12 mouse cellular contexts compared by ENCODE assay signal in genomic region chr13:70192101-70193025, GRCm38 (mm10).
A peak's percentile ranks its signal among the peaks of the same experiment; 100 is the strongest.
DNase-seq lines count a peak whose midpoint lies in the region; ATAC-seq and TF ChIP-seq lines count a peak whose summit lies in the region.
"Had no signal": no experiment of that assay in that cellular context is flagged by ENCODE, and none has a peak within 500 bp of the region (broad histone marks: within the 10 kb centered on the region; RNA-seq: fewer than 3 reads in every experiment).

No protein-coding gene starts in this region.

- no peaks in the 10 kb centered on the region for H3K27me3 ChIP-seq in intestine, postnatal 0 days (replicated peaks; ENCODE audit: control insufficient read depth, insufficient read depth, low read length)
- no peaks in the 10 kb centered on the region for H3K27me3 ChIP-seq in intestine, embryonic 16.5 days (replicated peaks; ENCODE audit: control insufficient read depth, insufficient read depth, low read length)
- H3K27me3 ChIP-seq in hindbrain, postnatal 0 days (ENCODE audit: insufficient read depth, low read length), result no peaks in the 10 kb centered on the region
- H3K27me3 ChIP-seq in midbrain, postnatal 0 days (ENCODE audit: insufficient read depth, low read length), result no peaks in the 10 kb centered on the region
- no peaks in the 10 kb centered on the region for H3K27me3 ChIP-seq in lung, postnatal 0 days (replicated peaks; ENCODE audit: insufficient read depth, low read length)
- H3K27me3 ChIP-seq: CH12.LX; limb, embryonic 12.5 days had no signal

- no peaks in the 10 kb centered on the region for H3K4me1 ChIP-seq in intestine, postnatal 0 days (replicated peaks; ENCODE audit: control insufficient read depth, insufficient read depth, low read length)
- H3K4me1 ChIP-seq in intestine, embryonic 16.5 days (ENCODE audit: control insufficient read depth, insufficient read depth, low read length), result no peaks in the 10 kb centered on the region
- H3K4me1 ChIP-seq in hindbrain, postnatal 0 days (ENCODE audit: insufficient read depth, low read length), result no peaks in the 10 kb centered on the region
- no peaks in the 10 kb centered on the region for H3K4me1 ChIP-seq in midbrain, postnatal 0 days (ENCODE audit: insufficient read depth, low read length)
- no peaks in the 10 kb centered on the region for H3K4me1 ChIP-seq in lung, postnatal 0 days (ENCODE audit: insufficient read depth, low read depth, low read length)

- H3K9me3 ChIP-seq in intestine, postnatal 0 days (ENCODE audit: control insufficient read depth), result no peaks in the 10 kb centered on the region
- H3K9me3 ChIP-seq in intestine, embryonic 16.5 days (ENCODE audit: control insufficient read depth, low read length), result no peaks in the 10 kb centered on the region
- H3K9me3 ChIP-seq in hindbrain, postnatal 0 days (ENCODE audit: low read length), result no peaks in the 10 kb centered on the region
- H3K9me3 ChIP-seq in midbrain, postnatal 0 days (ENCODE audit: low read length), result no peaks in the 10 kb centered on the region
- H3K9me3 ChIP-seq in lung, postnatal 0 days (ENCODE audit: low read length), result no peaks in the 10 kb centered on the region
- H3K9me3 ChIP-seq: limb, embryonic 12.5 days had no signal

- 81% methylated on average over 13 of the region's 13 CpGs for WGBS in intestine, postnatal 0 days
- WGBS in intestine, embryonic 16.5 days, result 81% methylated on average over 13 of the region's 13 CpGs
- 59% methylated on average over 13 of the region's 13 CpGs for WGBS in hindbrain, postnatal 0 days
- 79% methylated on average over 13 of the region's 13 CpGs for WGBS in midbrain, postnatal 0 days
- WGBS in lung, postnatal 0 days, result 73% methylated on average over 13 of the region's 13 CpGs

- H3K36me3 ChIP-seq in intestine, postnatal 0 days (ENCODE audit: control insufficient read depth, insufficient read depth), result no peaks in the 10 kb centered on the region
- no peaks in the 10 kb centered on the region for H3K36me3 ChIP-seq in intestine, embryonic 16.5 days (ENCODE audit: control insufficient read depth, insufficient read depth, low read length)
- H3K36me3 ChIP-seq in hindbrain, postnatal 0 days (ENCODE audit: insufficient read depth, low read length), result no peaks in the 10 kb centered on the region
- H3K36me3 ChIP-seq in midbrain, postnatal 0 days (ENCODE audit: insufficient read depth, low read length), result no peaks in the 10 kb centered on the region
- H3K36me3 ChIP-seq in lung, postnatal 0 days (ENCODE audit: insufficient read depth, low read length), result no peaks in the 10 kb centered on the region
- H3K36me3 ChIP-seq: limb, embryonic 12.5 days had no signal

- TF ChIP-seq CTCF in intestine, postnatal 0 days (IDR thresholded peaks at IDR 0.05; ENCODE audit: low read depth), result peak; percentile 20; the same call in 1 of the 2 replicates
- peak; percentile 47 for TF ChIP-seq CTCF in hindbrain, postnatal 0 days (IDR thresholded peaks at IDR 0.05; ENCODE audit: low read depth)
- TF ChIP-seq CTCF in midbrain, postnatal 0 days (IDR thresholded peaks at IDR 0.05), result peak; percentile 32; the same call in 1 of the 2 replicates
- no peak for TF ChIP-seq CTCF in lung, postnatal 0 days (IDR thresholded peaks at IDR 0.05)

- TF ChIP-seq EP300 in lung, postnatal 0 days (IDR thresholded peaks at IDR 0.05), result no peak

- ATAC-seq in intestine, postnatal 0 days, result no peak
- ATAC-seq in intestine, embryonic 16.5 days, result no peak
- ATAC-seq in hindbrain, postnatal 0 days, result 0 out of 2 replicates have a peak, but pooled peaks have one; percentile 51
- peak; percentile 34; the same call in 1 of the 2 replicates for ATAC-seq in midbrain, postnatal 0 days (ENCODE audit: low FRiP score)
- ATAC-seq in erythroid progenitor cell, adult 5-6 weeks (replicated peaks; ENCODE audit: low FRiP score, poor library complexity, severe bottlenecking), result no peak
- no peak for ATAC-seq in lung, postnatal 0 days

- DNase-seq in brain, adult 2 months (ENCODE audit: low read depth, low spot score), result peak; percentile 83
- peak; percentile 61 for DNase-seq in hindbrain, postnatal 0 days (ENCODE audit: low spot score)
- DNase-seq in midbrain, postnatal 0 days (ENCODE audit: low spot score), result peak; percentile 69
- no peak for DNase-seq in adrenal gland, adult 2 months
- no peak for DNase-seq in lung, postnatal 0 days (ENCODE audit: low spot score)
- DNase-seq: adrenal gland, adult 8-10 months; lung, postnatal 4 days had no signal

- H3K27ac ChIP-seq in intestine, postnatal 0 days (ENCODE audit: low read depth, low read length), result no peak overlapping the region
- no peak overlapping the region for H3K27ac ChIP-seq in intestine, embryonic 16.5 days (ENCODE audit: low read length)
- H3K27ac ChIP-seq in hindbrain, postnatal 0 days, result no peak overlapping the region
- H3K27ac ChIP-seq in midbrain, postnatal 0 days (ENCODE audit: low read depth, low read length), result no peak overlapping the region
- no peak overlapping the region for H3K27ac ChIP-seq in lung, postnatal 0 days (ENCODE audit: low read length)
- H3K27ac ChIP-seq: limb, embryonic 12.5 days had no signal

- H3K4me2 ChIP-seq in intestine, postnatal 0 days (replicated peaks; ENCODE audit: low read depth), result no peak overlapping the region
- H3K4me2 ChIP-seq in intestine, embryonic 16.5 days (ENCODE audit: low read depth, low read length), result no peak overlapping the region
- H3K4me2 ChIP-seq in hindbrain, postnatal 0 days (ENCODE audit: low read depth, low read length), result no peak overlapping the region
- H3K4me2 ChIP-seq in midbrain, postnatal 0 days (ENCODE audit: low read depth, low read length, poor library complexity, severe bottlenecking), result no peak overlapping the region
- H3K4me2 ChIP-seq in lung, postnatal 0 days (replicated peaks; ENCODE audit: low read depth, low read length), result no peak overlapping the region
- H3K4me2 ChIP-seq: limb, embryonic 12.5 days had no signal

- H3K4me3 ChIP-seq in intestine, postnatal 0 days (ENCODE audit: low read depth, low read length), result no peak overlapping the region
- no peak overlapping the region for H3K4me3 ChIP-seq in intestine, embryonic 16.5 days (ENCODE audit: low read length)
- H3K4me3 ChIP-seq in hindbrain, postnatal 0 days (ENCODE audit: low read length), result no peak overlapping the region
- no peak overlapping the region for H3K4me3 ChIP-seq in midbrain, postnatal 0 days (ENCODE audit: low read depth, low read length)
- H3K4me3 ChIP-seq in lung, postnatal 0 days (ENCODE audit: low read depth, low read length), result no peak overlapping the region
- H3K4me3 ChIP-seq: limb, embryonic 12.5 days had no signal

- H3K9ac ChIP-seq in intestine, postnatal 0 days (ENCODE audit: low read depth, low read length), result no peak overlapping the region
- no peak overlapping the region for H3K9ac ChIP-seq in intestine, embryonic 16.5 days (ENCODE audit: low read depth, low read length)
- H3K9ac ChIP-seq in hindbrain, postnatal 0 days (replicated peaks; ENCODE audit: low read length), result no peak overlapping the region
- H3K9ac ChIP-seq in midbrain, postnatal 0 days (replicated peaks; ENCODE audit: low read length, poor library complexity, severe bottlenecking), result no peak overlapping the region
- H3K9ac ChIP-seq in lung, postnatal 0 days (replicated peaks; ENCODE audit: low read depth), result no peak overlapping the region
- H3K9ac ChIP-seq: limb, embryonic 12.5 days had no signal

Comparison
In these comparisons a context has a peak if more than half of its experiments do, and no peak if none do; other contexts are left out.
1. ATAC-seq: peak in hindbrain, postnatal 0 days (single experiment) and midbrain, postnatal 0 days (single experiment); none in intestine, postnatal 0 days (single experiment), intestine, embryonic 16.5 days (single experiment), erythroid progenitor cell, adult 5-6 weeks (single experiment) and lung, postnatal 0 days (single experiment).
2. DNase-seq: peak in brain, adult 2 months (single experiment), hindbrain, postnatal 0 days (single experiment) and midbrain, postnatal 0 days (single experiment); none in adrenal gland, adult 2 months (single experiment) and lung, postnatal 0 days (single experiment).